Mouse (Mus musculus) E14TG2a.4 (cell line): Measurements from ENCODE around the gene Ring1.
A peak's percentile ranks its signal among the peaks of the same experiment; 100 is the strongest.

ENCODE experiments used
- H3K27me3 ChIP-seq: 2 replicates; pipeline ENCODE4 v1.6.1; 2014; ENCODE audit warnings: low read length, control low read depth; ENCODE audit not compliant: insufficient read depth
- H3K36me3 ChIP-seq: 2 replicates; pipeline ENCODE4 v1.6.1; 2014; ENCODE audit warnings: low read length, control low read depth; ENCODE audit not compliant: insufficient read depth
- H3K4me1 ChIP-seq: replicated peaks from 2 replicates; pipeline ENCODE4 v1.6.1; 2014; ENCODE audit warnings: low read depth, low read length, control low read depth
- H3K4me3 ChIP-seq: replicated peaks from 2 replicates; pipeline ENCODE4 v1.5.1; 2014; ENCODE audit warnings: mild to moderate bottlenecking, low read length
- H3K9me3 ChIP-seq: 2 replicates; pipeline ENCODE4 v1.6.1; 2014; ENCODE audit warnings: low read length, control low read depth
- CTCF ChIP-seq: conservative IDR thresholded peaks from 2 replicates; pipeline ENCODE4 v1.5.1; 2014; ENCODE audit warnings: low read length
- NANOG ChIP-seq: IDR thresholded peaks from 2 replicates; pipeline ENCODE4 v1.6.1; 2014; ENCODE audit warnings: borderline replicate concordance, low read length, mixed read lengths
- POU5F1 ChIP-seq: IDR thresholded peaks from 2 replicates; pipeline ENCODE4 v1.6.1; 2014; ENCODE audit warnings: low read length, borderline replicate concordance

Gene Ring1

GRCm38 (mm10) chr17:34024317-34024821 lies at the start of gene Ring1:
TSS of gene Ring1 (minus strand) at chr17:34024680.
- TF ChIP-seq CTCF (no peak), POU5F1 (no peak), NANOG (no peak)
- peaks cover 39% of the 10 kb centered on the region for H3K36me3 ChIP-seq
- peak within 1 kb of the TSS; percentile 95 for H3K4me3 ChIP-seq
- H3K4me1 ChIP-seq: peaks cover 66% of the 10 kb centered on the region
- H3K9me3 ChIP-seq: peaks cover 24% of the 10 kb centered on the region
- peaks cover 17% of the 10 kb centered on the region for H3K27me3 ChIP-seq

- H3K9me3 ChIP-seq: peaks cover 4% of the 10 kb centered on the region; the same call in 1 of the 2 replicates
- H3K36me3 ChIP-seq: no peaks in the 10 kb centered on the region
- no peak for TF ChIP-seq NANOG
- no peak for TF ChIP-seq CTCF
- TF ChIP-seq POU5F1: no peak
- H3K4me1 ChIP-seq: peaks cover 6% of the 10 kb centered on the region; the same call in 1 of the 2 replicates
- no peak overlapping the region for H3K4me3 ChIP-seq
- H3K27me3 ChIP-seq: peaks cover 30% of the 10 kb centered on the region
Observed at GRCm38 (mm10) chr17:34072091-34072490, 47.6 kb upstream of the Ring1 start.

- peaks cover 11% of the 10 kb centered on the region for H3K27me3 ChIP-seq
- peaks cover 27% of the 10 kb centered on the region for H3K4me1 ChIP-seq
- no peak for TF ChIP-seq CTCF
- TF ChIP-seq POU5F1: no peak
- TF ChIP-seq NANOG: no peak
- H3K36me3 ChIP-seq: no peaks in the 10 kb centered on the region
- H3K9me3 ChIP-seq: peaks cover 4% of the 10 kb centered on the region; the same call in 1 of the 2 replicates
- H3K4me3 ChIP-seq: no peak overlapping the region
Observed at GRCm38 (mm10) chr17:34068864-34069263, 44.4 kb upstream of the Ring1 start.

- TF ChIP-seq POU5F1 (no peak), CTCF (no peak), NANOG (no peak)
- H3K4me3 ChIP-seq: no peak overlapping the region
Observed at GRCm38 (mm10) chr17:34057224-34057623, 32.7 kb upstream of the Ring1 start.

GRCm38 (mm10) chr17:34047404-34048050 lies 23.0 kb upstream of the Ring1 start:
- H3K27me3 ChIP-seq: peaks cover 56% of the 10 kb centered on the region
- H3K4me1 ChIP-seq: peaks cover 10% of the 10 kb centered on the region
- H3K36me3 ChIP-seq: no peaks in the 10 kb centered on the region
- peaks cover 13% of the 10 kb centered on the region for H3K9me3 ChIP-seq
- TF ChIP-seq CTCF (no peak), NANOG (no peak), POU5F1 (no peak)
- H3K4me3 ChIP-seq: no peak overlapping the region

More at GRCm38 (mm10) chr17:34057224-34057623, 32.7 kb upstream of the Ring1 start:
- peaks cover 24% of the 10 kb centered on the region for H3K4me1 ChIP-seq
- peaks cover 20% of the 10 kb centered on the region for H3K27me3 ChIP-seq
- no peaks in the 10 kb centered on the region for H3K36me3 ChIP-seq
- H3K9me3 ChIP-seq: no peaks in the 10 kb centered on the region

- no peak for TF ChIP-seq NANOG
- Histone ChIP-seq H3K4me3 (no peak overlapping the region), H3K36me3 (no peaks in the 10 kb centered on the region), H3K27me3 (peaks cover 57% of the 10 kb centered on the region), H3K4me1 (peaks cover 17% of the 10 kb centered on the region), H3K9me3 (peaks cover 13% of the 10 kb centered on the region)
Observed at GRCm38 (mm10) chr17:34045941-34046340, 21.5 kb upstream of the Ring1 start.

- no peaks in the 10 kb centered on the region for H3K9me3 ChIP-seq
- H3K4me3 ChIP-seq: peak overlapping the region; percentile 61
- H3K27me3 ChIP-seq: peaks cover 59% of the 10 kb centered on the region
- H3K36me3 ChIP-seq: peaks cover 36% of the 10 kb centered on the region
- H3K4me1 ChIP-seq: peaks cover 61% of the 10 kb centered on the region
- TF ChIP-seq CTCF: no peak
- TF ChIP-seq NANOG: no peak
- no peak for TF ChIP-seq POU5F1
Observed at GRCm38 (mm10) chr17:34039562-34040450, 15.3 kb upstream of the Ring1 start.

- Histone ChIP-seq H3K4me1 (peaks cover 67% of the 10 kb centered on the region), H3K36me3 (peaks cover 44% of the 10 kb centered on the region), H3K27me3 (peaks cover 51% of the 10 kb centered on the region), H3K9me3 (no peaks in the 10 kb centered on the region), H3K4me3 (peak within 1 kb of the TSS; percentile 61)
- TF ChIP-seq NANOG (no peak), CTCF (no peak), POU5F1 (no peak)
Observed at GRCm38 (mm10) chr17:34038878-34039561, 14.5 kb upstream of the Ring1 start, which contains the start of gene Col11a2. TSS of gene Col11a2 (plus strand) at chr17:34039437.
